Mouse (Mus musculus): ENCODE measurements around the gene Gstcd. TPM values are rescaled to one million over a fixed set of nuclear protein-coding genes. Genes with fewer than 3 reads are reported as not detected.

The Gstcd gene
- 3.4 TPM for polyA plus RNA-seq (2017; shearing (Covaris generic))

DNA sequence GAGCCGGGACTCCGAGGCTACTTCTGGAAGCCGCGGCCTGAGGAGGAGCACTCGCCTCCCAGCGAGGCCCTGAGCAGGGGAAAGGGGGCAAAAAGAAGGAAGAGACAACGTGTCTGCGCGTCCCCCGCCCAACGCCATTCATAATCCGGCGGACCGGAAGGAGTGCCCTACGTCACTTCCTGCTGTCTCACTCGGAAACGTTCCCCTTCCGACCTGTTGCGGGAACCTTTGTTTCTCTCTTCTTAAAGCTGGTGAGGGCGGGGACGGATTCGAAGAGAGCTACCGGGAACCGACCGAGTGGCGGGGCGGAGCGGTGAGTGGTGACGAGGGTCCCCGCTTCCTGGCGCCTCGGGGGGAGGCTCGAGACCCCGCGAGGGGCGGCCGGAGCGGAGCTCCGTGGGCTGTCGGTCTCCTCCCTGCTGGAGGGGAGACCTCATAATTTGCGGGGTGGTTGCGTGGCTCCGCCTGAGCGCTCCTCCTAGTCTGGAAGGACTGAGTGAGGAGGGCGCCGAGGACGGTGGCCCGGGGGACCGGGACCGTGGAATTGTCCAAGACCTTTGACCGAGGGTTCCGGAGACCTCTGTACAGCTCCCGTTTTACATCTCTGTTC is at the start of gene Gstcd, which contains the start of gene Ints12:
TSS of gene Gstcd (minus strand) at position 370 of the 610 bp plus-strand sequence.
TSS of gene Ints12 (plus strand) at position 177 of the 610 bp plus-strand sequence.

DNA sequence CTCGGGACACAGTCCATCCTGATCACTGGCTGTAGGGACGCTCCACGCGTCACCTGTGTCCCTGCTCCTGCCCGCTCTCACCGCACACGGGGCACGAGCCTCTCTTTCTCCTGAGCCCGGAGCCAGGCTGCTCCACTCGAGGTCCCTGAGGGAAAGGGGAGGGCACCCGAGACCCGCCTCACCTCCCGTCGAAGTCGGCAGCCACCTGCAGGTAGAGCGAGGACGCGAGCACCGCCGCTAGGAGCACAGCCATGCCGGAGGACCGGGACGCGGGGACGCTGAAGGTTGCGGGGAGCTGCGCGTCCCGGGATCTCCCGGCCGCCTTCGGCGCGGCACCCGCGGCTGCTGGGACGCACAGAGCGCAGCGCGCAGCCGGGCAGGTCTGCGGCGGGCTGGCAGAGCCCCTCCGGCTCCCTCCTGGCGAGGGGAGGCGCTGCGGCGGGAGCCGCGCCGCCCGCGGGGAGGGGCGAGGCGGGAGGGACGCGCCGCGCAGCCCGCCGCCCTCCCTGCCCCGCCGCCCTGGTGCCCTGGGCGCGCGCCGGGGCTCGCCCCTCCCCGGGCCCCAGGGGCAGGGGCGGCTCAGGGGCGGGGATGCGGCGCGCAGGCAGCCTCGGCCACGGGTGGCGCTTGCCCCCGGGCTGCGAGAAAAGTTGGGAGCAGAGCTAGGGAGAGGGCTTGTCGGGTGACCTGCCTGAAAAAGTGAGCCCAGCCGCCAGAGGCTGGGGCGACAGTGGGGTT is 141.9 kb downstream of the Gstcd start, which contains the start of gene Npnt:
TSS of gene Npnt (minus strand) at position 501 of the 738 bp plus-strand sequence.

Other genes starting within 250 kb of the Gstcd start
- 0.37 TPM for gene Npnt, start 141.7 kb downstream of the Gstcd start, polyA plus RNA-seq (2017; shearing (Covaris generic))
- gene Ints12, start 193 bp downstream of the Gstcd start, polyA plus RNA-seq (2017; shearing (Covaris generic)), result 24.7 TPM
- not detected for gene Arhgef38, start 142.9 kb upstream of the Gstcd start, polyA plus RNA-seq (2017; shearing (Covaris generic))
- gene Ppa2, start 218.1 kb upstream of the Gstcd start, polyA plus RNA-seq (2017; shearing (Covaris generic)), result 22.7 TPM

All from activated CD4-positive, CD25-positive, alpha-beta regulatory T cell, adult 9 weeks (primary cell).